ENCODE assay signal across 40 mouse cellular contexts in genomic region chr9:50520748-50521147, GRCm38 (mm10). TPM values are rescaled to one million over a fixed set of nuclear protein-coding genes. Genes with fewer than 3 reads are reported as not detected.
DNase-seq lines count a peak whose midpoint lies in the region; ATAC-seq and TF ChIP-seq lines count a peak whose summit lies in the region.
"Had no signal": no experiment of that assay in that cellular context is flagged by ENCODE, and none has a peak within 500 bp of the region (broad histone marks: within the 10 kb centered on the region; RNA-seq: fewer than 3 reads in every experiment).

No protein-coding gene starts in this region.

- H3K4me2 ChIP-seq in liver, embryonic 11.5 days = no peak overlapping the region
- no peak overlapping the region for H3K4me2 ChIP-seq in liver, embryonic 12.5 days
- H3K4me2 ChIP-seq in CH12.LX (ENCODE audit: insufficient read depth, low read depth, poor library complexity, severe bottlenecking) = no peak overlapping the region
- H3K4me2 ChIP-seq: embryonic facial prominence, embryonic 15.5 days; forebrain, embryonic 12.5 days; heart, embryonic 13.5 days; hindbrain, embryonic 15.5 days; kidney, embryonic 15.5 days; limb, embryonic 15.5 days; midbrain, embryonic 13.5 days had no signal

- 0 out of 2 replicates have a peak, but pooled peaks have one; percentile 49 for ATAC-seq in liver, embryonic 11.5 days (replicated peaks; ENCODE audit: low FRiP score)
- ATAC-seq in liver, embryonic 12.5 days = no peak; the same call in 1 of the 2 replicates
- peak; percentile 78 for ATAC-seq in granulocyte monocyte progenitor cell, adult 5-6 weeks (replicated peaks; ENCODE audit: poor library complexity, severe bottlenecking)
- peak; percentile 58; the same call in 1 of the 2 replicates for ATAC-seq in megakaryocyte-erythroid progenitor cell, adult 5-6 weeks (replicated peaks; ENCODE audit: low FRiP score, low TSS enrichment, poor library complexity, severe bottlenecking)
- ATAC-seq: forebrain, postnatal 0 days; inflammation-experienced regulatory T-cells, adult 6 months; midbrain, embryonic 13.5 days had no signal

- H3K4me3 ChIP-seq in liver, embryonic 11.5 days (ENCODE audit: low read depth, low read length) = no peak overlapping the region
- H3K4me3 ChIP-seq in liver, embryonic 12.5 days = no peak overlapping the region
- no peak overlapping the region for H3K4me3 ChIP-seq in CH12.LX (replicated peaks in 1 of 3; ENCODE audit: low read depth in 2 of 3, low read length in 2 of 3, poor library complexity in 1 of 3)
- H3K4me3 ChIP-seq: embryonic facial prominence, embryonic 10.5 days; embryonic facial prominence, embryonic 15.5 days; forebrain, embryonic 12.5 days; heart, embryonic 13.5 days; hindbrain, embryonic 10.5 days; hindbrain, embryonic 15.5 days; kidney, embryonic 15.5 days; limb, embryonic 10.5 days; limb, embryonic 15.5 days; midbrain, embryonic 13.5 days had no signal

- H3K27me3 ChIP-seq in liver, embryonic 11.5 days (replicated peaks; ENCODE audit: control insufficient read depth, insufficient read depth, low read length) = no peaks in the 10 kb centered on the region
- no peaks in the 10 kb centered on the region for H3K27me3 ChIP-seq in liver, embryonic 12.5 days (replicated peaks)
- H3K27me3 ChIP-seq in CH12.LX (replicated peaks) = no peaks in the 10 kb centered on the region
- H3K27me3 ChIP-seq: embryonic facial prominence, embryonic 15.5 days; forebrain, embryonic 12.5 days; heart, embryonic 13.5 days; hindbrain, embryonic 15.5 days; kidney, embryonic 15.5 days; limb, embryonic 15.5 days; midbrain, embryonic 13.5 days had no signal

- H3K9ac ChIP-seq in liver, embryonic 11.5 days (ENCODE audit: low read depth, low read length) = no peak overlapping the region
- no peak overlapping the region for H3K9ac ChIP-seq in liver, embryonic 12.5 days
- no peak overlapping the region for H3K9ac ChIP-seq in CH12.LX (ENCODE audit: insufficient read depth, low read depth)
- H3K9ac ChIP-seq: embryonic facial prominence, embryonic 15.5 days; forebrain, embryonic 12.5 days; forebrain, postnatal 0 days; heart, embryonic 13.5 days; hindbrain, embryonic 15.5 days; kidney, embryonic 15.5 days; limb, embryonic 15.5 days; midbrain, embryonic 13.5 days had no signal

- H3K36me3 ChIP-seq in liver, embryonic 11.5 days (ENCODE audit: control insufficient read depth, insufficient read depth, low read length) = no peaks in the 10 kb centered on the region; the same call in 1 of the 2 replicates
- H3K36me3 ChIP-seq in liver, embryonic 12.5 days = peaks cover 21% of the 10 kb centered on the region
- H3K36me3 ChIP-seq in CH12.LX (replicated peaks in 1 of 2; ENCODE audit: control insufficient read depth in 1 of 2, insufficient read depth in 1 of 2, low read length in 1 of 2) = peaks cover 15 to 41% of the 10 kb centered on the region in 2 experiments
- H3K36me3 ChIP-seq: hindbrain, embryonic 15.5 days had no signal

- in situ Hi-C loops in CH12.LX (cut with MboI; ENCODE audit: low pct_ligation_motif_present, low pct_unique_long_range_greater_than_20kb, low sequenced_read_pairs) = loop anchor here (10.0 kb wide), 1 partner anchor 186 kb away; no protein-coding TSS in a partner anchor

- H3K27ac ChIP-seq in liver, embryonic 11.5 days (ENCODE audit: low read depth, low read length) = no peak overlapping the region
- H3K27ac ChIP-seq in liver, embryonic 12.5 days = no peak overlapping the region
- H3K27ac ChIP-seq in CH12.LX (ENCODE audit: insufficient read depth, low read depth) = no peak overlapping the region
- H3K27ac ChIP-seq: embryonic facial prominence, embryonic 10.5 days; embryonic facial prominence, embryonic 15.5 days; forebrain, embryonic 12.5 days; heart, embryonic 13.5 days; hindbrain, embryonic 10.5 days; hindbrain, embryonic 15.5 days; kidney, embryonic 15.5 days; limb, embryonic 10.5 days; limb, embryonic 15.5 days; midbrain, embryonic 13.5 days had no signal

- no peaks in the 10 kb centered on the region for H3K4me1 ChIP-seq in liver, embryonic 11.5 days (replicated peaks; ENCODE audit: control insufficient read depth, insufficient read depth, low read length)
- 0 out of 2 replicates have a peak, but pooled peaks cover 2% of the 10 kb centered on the region for H3K4me1 ChIP-seq in liver, embryonic 12.5 days
- H3K4me1 ChIP-seq in CH12.LX (ENCODE audit: control insufficient read depth in 1 of 2, insufficient read depth in 2 of 2) = peaks cover 6 to 8% of the 10 kb centered on the region in 2 experiments
- H3K4me1 ChIP-seq: embryonic facial prominence, embryonic 10.5 days; embryonic facial prominence, embryonic 15.5 days; forebrain, embryonic 12.5 days; heart, embryonic 13.5 days; hindbrain, embryonic 10.5 days; hindbrain, embryonic 15.5 days; kidney, embryonic 15.5 days; limb, embryonic 10.5 days; limb, embryonic 15.5 days; midbrain, embryonic 13.5 days had no signal

- TF ChIP-seq POLR2A in CH12.LX (IDR thresholded peaks at IDR 0.05; ENCODE audit: low read depth, low read length) = no peak

- DNase-seq in liver, embryonic 11.5 days (ENCODE audit: low spot score) = no peak
- DNase-seq in CH12.LX (ENCODE audit: extremely low read depth) = no peak
- DNase-seq in layer of hippocampus, postnatal 10 days (ENCODE audit: low spot score in 2 of 2) = no peak
- DNase-seq in layer of hippocampus, adult 18-20 months (ENCODE audit: low spot score in 2 of 2) = no peak
- no peak for DNase-seq in cerebellum, adult 9-11 months
- DNase-seq: adrenal gland, postnatal 25 days; B cell, adult 2 months; cerebellum, adult 11-12 months; cerebellum, postnatal 10 days; forebrain, postnatal 0 days; gastrocnemius, postnatal 14 days; heart, postnatal 10 days; kidney, adult 11 months; layer of hippocampus, postnatal 36 days; lung, postnatal 10 days; right cerebral cortex, adult 18-20 months; spleen, adult 18-20 months; thymus, postnatal 25 days had no signal

- dilution Hi-C loops in CH12.LX (cut with MboI; ENCODE audit: extremely low pct_ligation_motif_present, extremely low pct_unique_long_range_greater_than_20kb, low sequenced_read_pairs) = no loop called here

- WGBS in liver, embryonic 11.5 days = 62% methylated on average over 6 of the region's 6 CpGs
- WGBS in liver, embryonic 12.5 days (ENCODE audit: insufficient replicate concordance) = 34% methylated on average over 6 of the region's 6 CpGs

- TF ChIP-seq RAD21 in CH12.LX (IDR thresholded peaks at IDR 0.05; ENCODE audit: low read depth, low read length) = no peak

- no peak for TF ChIP-seq EP300 in CH12.LX (IDR thresholded peaks at IDR 0.05; ENCODE audit: low read length)

- no peak for TF ChIP-seq CTCF in CH12.LX (conservative IDR thresholded peaks at IDR 0.05 in 1 of 2, IDR thresholded peaks at IDR 0.05 in 1 of 2; ENCODE audit: low read depth in 2 of 2, low read length in 2 of 2)

- H3K79me2 ChIP-seq in CH12.LX (replicated peaks; ENCODE audit: control insufficient read depth, extremely low read depth, insufficient read depth, poor library complexity, severe bottlenecking) = no peaks in the 10 kb centered on the region

- no peaks in the 10 kb centered on the region for H3K9me3 ChIP-seq in liver, embryonic 11.5 days (ENCODE audit: control insufficient read depth, low read length)
- H3K9me3 ChIP-seq in liver, embryonic 12.5 days (replicated peaks) = no peaks in the 10 kb centered on the region
- no peaks in the 10 kb centered on the region for H3K9me3 ChIP-seq in CH12.LX (replicated peaks; ENCODE audit: low read length)
- H3K9me3 ChIP-seq: embryonic facial prominence, embryonic 10.5 days; embryonic facial prominence, embryonic 15.5 days; forebrain, embryonic 12.5 days; heart, embryonic 13.5 days; hindbrain, embryonic 10.5 days; hindbrain, embryonic 15.5 days; kidney, embryonic 15.5 days; limb, embryonic 10.5 days; limb, embryonic 15.5 days; midbrain, embryonic 13.5 days had no signal

RNA-seq across cellular contexts. Expression of gene Pts, which starts 7.8 kb away (rescaled TPM):
- polyA plus RNA-seq in liver, embryonic 11.5 days (2014; fragmentation: Nextera tagmentation; extraction: Ambion mirVana) = 69.4 and 70.1 TPM in 2 replicates
- polyA plus RNA-seq in liver, embryonic 12.5 days (2016; fragmentation: Nextera tagmentation; extraction: Ambion mirVana) = 46.8 and 47.6 TPM in 2 replicates
- 35.3 and 37.9 TPM in 2 replicates for total RNA-seq in CH12.LX (2012; rRNA removed)
- 89.4 and 91.8 TPM in 2 replicates for total RNA-seq in CH12.LX (2014; rRNA removed)
- polyA plus RNA-seq in CH12.LX (2012; ENCODE audit: insufficient read length, low read depth) = 35.4 and 37.7 TPM in 2 replicates
- 107 and 145 TPM in 2 replicates for total RNA-seq in granulocyte monocyte progenitor cell, adult 5-6 weeks (2014; fragmentation: Nextera tagmentation)
- total RNA-seq in granulocyte monocyte progenitor cell, adult 5-6 weeks (2017) = 77.5 and 108 TPM in 2 replicates
- 76.0 and 81.6 TPM in 2 replicates for total RNA-seq in megakaryocyte-erythroid progenitor cell, adult 5-6 weeks (2014; fragmentation: Nextera tagmentation)
- total RNA-seq in megakaryocyte-erythroid progenitor cell, adult 5-6 weeks (2017) = 45.2 and 74.2 TPM in 2 replicates
- total RNA-seq in layer of hippocampus, postnatal 10 days (2021) = 10 to 100 TPM; 38.2 to 42.9 TPM
- 10 to 100 TPM; 30.7 to 36.7 TPM for total RNA-seq in layer of hippocampus, adult 18-20 months (2021)

RNA-seq across cellular contexts. Expression of gene Plet1, which starts 26.4 kb away (rescaled TPM):
- polyA plus RNA-seq in liver, embryonic 11.5 days (2014; fragmentation: Nextera tagmentation; extraction: Ambion mirVana) = 0.53 and 0.55 TPM in 2 replicates
- 0.15 and 0.23 TPM in 2 replicates for polyA plus RNA-seq in liver, embryonic 12.5 days (2016; fragmentation: Nextera tagmentation; extraction: Ambion mirVana)
- total RNA-seq in CH12.LX (2012; rRNA removed) = 0.08 TPM in 1 of 2 replicates, not detected in the other
- total RNA-seq in CH12.LX (2014; rRNA removed) = not detected in 2 replicates
- polyA plus RNA-seq in CH12.LX (2012; ENCODE audit: insufficient read length, low read depth) = 0.19 TPM in 1 of 2 replicates, not detected in the other
- total RNA-seq in granulocyte monocyte progenitor cell, adult 5-6 weeks (2014; fragmentation: Nextera tagmentation) = 5.2 TPM in 1 of 2 replicates, not detected in the other
- total RNA-seq in granulocyte monocyte progenitor cell, adult 5-6 weeks (2017) = not detected in 2 replicates
- total RNA-seq in megakaryocyte-erythroid progenitor cell, adult 5-6 weeks (2014; fragmentation: Nextera tagmentation) = not detected in 2 replicates
- total RNA-seq in megakaryocyte-erythroid progenitor cell, adult 5-6 weeks (2017) = not detected in 2 replicates
- total RNA-seq in layer of hippocampus, postnatal 10 days (2021) = under 1 TPM in 1 of 2 experiments, not detected in 1; 0.27 TPM
- under 1 TPM in 1 of 2 experiments, not detected in 1; 0.25 TPM for total RNA-seq in layer of hippocampus, adult 18-20 months (2021)
- total RNA-seq: forebrain, postnatal 0 days; gastrocnemius, postnatal 14 days; layer of hippocampus, postnatal 36 days; left cerebral cortex, postnatal 10 days had no signal
- polyA plus RNA-seq: inflammation-experienced regulatory T-cells, adult 6 months; limb, embryonic 10.5 days had no signal

RNA-seq across cellular contexts. Expression of gene Il18, which starts 33.9 kb away (rescaled TPM):
- 3.0 and 3.4 TPM in 2 replicates for polyA plus RNA-seq in liver, embryonic 11.5 days (2014; fragmentation: Nextera tagmentation; extraction: Ambion mirVana)
- 2.3 and 3.1 TPM in 2 replicates for polyA plus RNA-seq in liver, embryonic 12.5 days (2016; fragmentation: Nextera tagmentation; extraction: Ambion mirVana)
- total RNA-seq in CH12.LX (2012; rRNA removed) (0.59 and 0.63 TPM in 2 replicates), CH12.LX (2014; rRNA removed) (0.70 and 0.98 TPM in 2 replicates)
- polyA plus RNA-seq in CH12.LX (2012; ENCODE audit: insufficient read length, low read depth) = 0.56 TPM in 1 of 2 replicates, not detected in the other
- total RNA-seq in granulocyte monocyte progenitor cell, adult 5-6 weeks (2014; fragmentation: Nextera tagmentation) = 1.0 and 4.5 TPM in 2 replicates
- total RNA-seq in granulocyte monocyte progenitor cell, adult 5-6 weeks (2017) = 2.6 and 4.2 TPM in 2 replicates
- 1.8 TPM in 1 of 2 replicates, not detected in the other for total RNA-seq in megakaryocyte-erythroid progenitor cell, adult 5-6 weeks (2014; fragmentation: Nextera tagmentation)
- 1.5 TPM in 1 of 2 replicates, not detected in the other for total RNA-seq in megakaryocyte-erythroid progenitor cell, adult 5-6 weeks (2017)
- 10 to 100 TPM; 23.8 to 27.2 TPM for total RNA-seq in layer of hippocampus, postnatal 10 days (2021)
- total RNA-seq in layer of hippocampus, adult 18-20 months (2021) = 10 to 100 TPM; 25.1 to 27.9 TPM

RNA-seq across cellular contexts. Expression of gene Bco2, which starts 34.2 kb away (rescaled TPM):
- polyA plus RNA-seq in liver, embryonic 11.5 days (2014; fragmentation: Nextera tagmentation; extraction: Ambion mirVana) = 0.22 and 0.27 TPM in 2 replicates
- 0.18 TPM in 2 replicates for polyA plus RNA-seq in liver, embryonic 12.5 days (2016; fragmentation: Nextera tagmentation; extraction: Ambion mirVana)
- 1.2 and 1.3 TPM in 2 replicates for total RNA-seq in CH12.LX (2012; rRNA removed)
- 0.68 and 0.73 TPM in 2 replicates for total RNA-seq in CH12.LX (2014; rRNA removed)
- polyA plus RNA-seq in CH12.LX (2012; ENCODE audit: insufficient read length, low read depth) = 0.53 and 0.93 TPM in 2 replicates
- total RNA-seq in granulocyte monocyte progenitor cell, adult 5-6 weeks (2014; fragmentation: Nextera tagmentation) = not detected in 2 replicates
- total RNA-seq in granulocyte monocyte progenitor cell, adult 5-6 weeks (2017) = 0.62 and 1.0 TPM in 2 replicates
- total RNA-seq in megakaryocyte-erythroid progenitor cell, adult 5-6 weeks (2014; fragmentation: Nextera tagmentation) = 0.20 TPM in 1 of 2 replicates, not detected in the other
- total RNA-seq in megakaryocyte-erythroid progenitor cell, adult 5-6 weeks (2017) = 0.50 and 0.89 TPM in 2 replicates
- 1 to 10 TPM; 1.9 to 2.0 TPM for total RNA-seq in layer of hippocampus, postnatal 10 days (2021)
- 1 to 10 TPM; 4.0 to 4.1 TPM for total RNA-seq in layer of hippocampus, adult 18-20 months (2021)
- polyA plus RNA-seq: heart, embryonic 13.5 days had no signal

RNA-seq across cellular contexts. Expression of gene Tex12, which starts 40.4 kb away (rescaled TPM):
- polyA plus RNA-seq in liver, embryonic 11.5 days (2014; fragmentation: Nextera tagmentation; extraction: Ambion mirVana) = not detected in 2 replicates
- polyA plus RNA-seq in liver, embryonic 12.5 days (2016; fragmentation: Nextera tagmentation; extraction: Ambion mirVana) = not detected in 2 replicates
- total RNA-seq in CH12.LX (2012; rRNA removed) = not detected in 2 replicates
- not detected in 2 replicates for total RNA-seq in CH12.LX (2014; rRNA removed)
- not detected in 2 replicates for polyA plus RNA-seq in CH12.LX (2012; ENCODE audit: insufficient read length, low read depth)
- not detected in 2 replicates for total RNA-seq in granulocyte monocyte progenitor cell, adult 5-6 weeks (2014; fragmentation: Nextera tagmentation)
- not detected in 2 replicates for total RNA-seq in granulocyte monocyte progenitor cell, adult 5-6 weeks (2017)
- total RNA-seq in megakaryocyte-erythroid progenitor cell, adult 5-6 weeks (2014; fragmentation: Nextera tagmentation) = not detected in 2 replicates
- not detected in 2 replicates for total RNA-seq in megakaryocyte-erythroid progenitor cell, adult 5-6 weeks (2017)
- total RNA-seq in layer of hippocampus, postnatal 10 days (2021) = not detected
- not detected for total RNA-seq in layer of hippocampus, adult 18-20 months (2021)
- total RNA-seq: adrenal gland, adult 18-20 months; adrenal gland, postnatal 25 days; forebrain, postnatal 0 days; gastrocnemius, postnatal 14 days; heart, adult 8-10 months; heart, postnatal 10 days; layer of hippocampus, adult 8-10 months; layer of hippocampus, postnatal 36 days; left cerebral cortex, postnatal 10 days; neutrophil, adult 5-6 weeks had no signal
- polyA plus RNA-seq: cortical plate, adult 2 months; embryonic facial prominence, embryonic 10.5 days; embryonic facial prominence, embryonic 15.5 days; heart, embryonic 13.5 days; inflammation-experienced regulatory T-cells, adult 6 months; limb, embryonic 10.5 days; limb, embryonic 15.5 days; liver, embryonic 16.5 days; neural tube, embryonic 11.5 days had no signal

Comparison
In these comparisons a context has a peak if more than half of its experiments do, and no peak if none do; other contexts are left out.
1. RNA of gene Il18, which starts 33.9 kb away (total RNA-seq): 25.1 to 27.9 TPM in layer of hippocampus, adult 18-20 months and 23.8 to 27.2 TPM in layer of hippocampus, postnatal 10 days; 1.0 to 4.5 TPM in granulocyte monocyte progenitor cell, adult 5-6 weeks, 0.59 to 0.98 TPM in CH12.LX and 1.5 to 1.8 TPM in megakaryocyte-erythroid progenitor cell, adult 5-6 weeks; every median in the first group is over 4 times any median in the second.